Mouse (Mus musculus) forebrain, embryonic 13.5 days (tissue): ENCODE data around the gene Coq4. TPM values are rescaled to one million over a fixed set of nuclear protein-coding genes. Genes with fewer than 3 reads are reported as not detected.
"Not testable (repeated sequence)": the region's sequence is repeated elsewhere in the genome, so short reads cannot be mapped to it uniquely, and the experiment has no call there.

ENCODE experiments used
- ATAC-seq: fragments of 200-750 bp; cut with Nextera tagmentation; 2 replicates; pipeline ENCODE4 v1.8.0; 2017
- H3K27ac ChIP-seq: fragments of 300-500 bp; sonication (generic); 2 replicates; pipeline ENCODE4 v1.5.1; 2015; ENCODE audit warnings: inconsistent platforms, mild to moderate bottlenecking, moderate library complexity
- H3K27me3 ChIP-seq: fragments of 300-500 bp; sonication (generic); 2 replicates; pipeline ENCODE4 v1.6.1; 2015; ENCODE audit warnings: mild to moderate bottlenecking, inconsistent platforms
- H3K36me3 ChIP-seq: fragments of 300-500 bp; sonication (generic); 2 replicates; pipeline ENCODE4 v1.6.1; 2015; ENCODE audit warnings: mild to moderate bottlenecking, inconsistent platforms; ENCODE audit not compliant: poor library complexity, severe bottlenecking
- H3K4me1 ChIP-seq: fragments of 300-500 bp; sonication (generic); 2 replicates; pipeline ENCODE4 v1.6.1; 2015; ENCODE audit warnings: inconsistent platforms
- H3K4me2 ChIP-seq: fragments of 300-500 bp; sonication (generic); 2 replicates; pipeline ENCODE4 v1.6.1; 2015; ENCODE audit warnings: inconsistent platforms, mild to moderate bottlenecking, moderate library complexity
- H3K4me3 ChIP-seq: fragments of 300-500 bp; sonication (generic); 2 replicates; pipeline ENCODE4 v1.5.1; 2015; ENCODE audit warnings: mild to moderate bottlenecking, inconsistent platforms
- H3K9ac ChIP-seq: fragments of 300-500 bp; sonication (generic); 2 replicates; pipeline ENCODE4 v1.6.1; 2015; ENCODE audit warnings: mild to moderate bottlenecking, inconsistent platforms
- H3K9me3 ChIP-seq: fragments of 300-500 bp; sonication (generic); replicated peaks from 2 replicates; pipeline ENCODE4 v1.6.1; 2016; ENCODE audit warnings: inconsistent platforms
- whole genome bisulfite sequencing: fragments of 180-500 bp; shearing (Covaris S2); methylation state at CpG from one replicate; pipeline ENCODE4 v1.1.7; 2015; 5-methylcytosine and 5-hydroxymethylcytosine counted together
- polyA plus RNA-seq: library from polyadenylated mRNA; unstranded; fragments of >200 nt; fragmentation: Nextera tagmentation; extraction: Ambion mirVana; gene quantifications from 2 replicates; pipeline ENCODE4 v1.2.1, GENCODE M21; 2015

Gene Coq4
- polyA plus RNA-seq, 1 experiment from 2014 or later = 30.4 TPM

GRCm38 (mm10) chr2:29767976-29768709 lies 19.1 kb upstream of the Coq4 start:
- WGBS = 77% methylated on average over 11 of the region's 11 CpGs
- ATAC-seq = no peak
- Histone ChIP-seq H3K27me3 (no peaks in the 10 kb centered on the region), H3K9me3 (no peaks in the 10 kb centered on the region), H3K9ac (no peak overlapping the region), H3K4me1 (no peaks in the 10 kb centered on the region), H3K36me3 (peaks cover 3% of the 10 kb centered on the region; the same call in 1 of the 2 replicates), H3K4me2 (no peak overlapping the region), H3K27ac (no peak overlapping the region), H3K4me3 (no peak overlapping the region)

- Histone ChIP-seq H3K9ac (no peak overlapping the region), H3K4me3 (no peak overlapping the region), H3K27me3 (no peaks in the 10 kb centered on the region), H3K4me1 (no peaks in the 10 kb centered on the region), H3K4me2 (no peak overlapping the region), H3K27ac (no peak overlapping the region), H3K9me3 (no peaks in the 10 kb centered on the region), H3K36me3 (peaks cover 6% of the 10 kb centered on the region)
- WGBS = 68% methylated on average over 9 of the region's 9 CpGs
- ATAC-seq = no peak
Observed at GRCm38 (mm10) chr2:29768901-29769300, 18.4 kb upstream of the Coq4 start.

- Histone ChIP-seq H3K27me3 (no peaks in the 10 kb centered on the region), H3K9ac (no peak overlapping the region), H3K9me3 (no peaks in the 10 kb centered on the region), H3K27ac (no peak overlapping the region), H3K4me2 (no peak overlapping the region), H3K4me1 (no peaks in the 10 kb centered on the region), H3K4me3 (no peak overlapping the region), H3K36me3 (peaks cover 15% of the 10 kb centered on the region)
- ATAC-seq = no peak
Observed at GRCm38 (mm10) chr2:29770162-29770561, 17.1 kb upstream of the Coq4 start.

GRCm38 (mm10) chr2:29771611-29772461 lies 15.5 kb upstream of the Coq4 start:
- Histone ChIP-seq H3K27ac (no peak overlapping the region), H3K36me3 (peaks cover 28% of the 10 kb centered on the region), H3K4me2 (no peak overlapping the region), H3K27me3 (no peaks in the 10 kb centered on the region), H3K9me3 (no peaks in the 10 kb centered on the region), H3K4me3 (no peak overlapping the region), H3K4me1 (no peaks in the 10 kb centered on the region), H3K9ac (no peak overlapping the region)
- no peak for ATAC-seq
- 89% methylated on average over 8 of the region's 8 CpGs for WGBS

GRCm38 (mm10) chr2:29773323-29773722 lies 14.0 kb upstream of the Coq4 start:
- no peak for ATAC-seq
- Histone ChIP-seq H3K4me3 (no peak overlapping the region), H3K9ac (no peak overlapping the region), H3K27ac (no peak overlapping the region), H3K9me3 (no peaks in the 10 kb centered on the region), H3K4me2 (no peak overlapping the region), H3K4me1 (no peaks in the 10 kb centered on the region), H3K36me3 (peaks cover 43% of the 10 kb centered on the region), H3K27me3 (no peaks in the 10 kb centered on the region)
- WGBS = 95% methylated on average over 4 of the region's 4 CpGs

GRCm38 (mm10) chr2:29781256-29781655 lies 6.0 kb upstream of the Coq4 start:
- H3K4me1 ChIP-seq, H3K9ac ChIP-seq, H3K4me2 ChIP-seq, H3K9me3 ChIP-seq, H3K27ac ChIP-seq, H3K27me3 ChIP-seq, ATAC-seq, H3K4me3 ChIP-seq: not testable (repeated sequence)
- peaks cover 97% of the 10 kb centered on the region for H3K36me3 ChIP-seq
- WGBS = 98% methylated on average over 2 of the region's 2 CpGs

GRCm38 (mm10) chr2:29784290-29784689 lies 3.0 kb upstream of the Coq4 start:
- peaks cover 68% of the 10 kb centered on the region for H3K36me3 ChIP-seq
- H3K27ac ChIP-seq = no peak overlapping the region
- H3K9ac ChIP-seq = no peak overlapping the region
- no peak overlapping the region for H3K4me2 ChIP-seq
- WGBS = 68% methylated on average over 4 of the region's 4 CpGs
- H3K4me3 ChIP-seq = no peak overlapping the region
- H3K27me3 ChIP-seq = no peaks in the 10 kb centered on the region
- peaks cover 20% of the 10 kb centered on the region for H3K4me1 ChIP-seq
- ATAC-seq = no peak
- no peaks in the 10 kb centered on the region for H3K9me3 ChIP-seq

GRCm38 (mm10) chr2:29787937-29788681 lies 816 bp downstream of the Coq4 start, which contains the start of gene Trub2:
Gene Trub2 (minus strand): TSS chr2:29788502.
- peak within 1 kb of the TSS; percentile 81 for H3K4me3 ChIP-seq
- peak within 1 kb of the TSS; percentile 89 for H3K4me2 ChIP-seq
- under 1% methylated on average over 45 of the region's 45 CpGs for WGBS
- ATAC-seq = peak; percentile 87
- peak within 1 kb of the TSS; percentile 80 for H3K9ac ChIP-seq
- no peaks in the 10 kb centered on the region for H3K27me3 ChIP-seq
- H3K36me3 ChIP-seq = peaks cover 63% of the 10 kb centered on the region
- H3K9me3 ChIP-seq = no peaks in the 10 kb centered on the region
- H3K27ac ChIP-seq = peak within 1 kb of the TSS; percentile 59
- H3K4me1 ChIP-seq = peaks cover 21% of the 10 kb centered on the region

GRCm38 (mm10) chr2:29792772-29793487 lies 5.6 kb downstream of the Coq4 start:
- WGBS = 98% methylated on average over 2 of the region's 2 CpGs
- Histone ChIP-seq H3K4me2 (no peak overlapping the region), H3K9me3 (no peaks in the 10 kb centered on the region), H3K27ac (no peak overlapping the region), H3K9ac (no peak overlapping the region), H3K36me3 (peaks cover 61% of the 10 kb centered on the region), H3K4me1 (peaks cover 11% of the 10 kb centered on the region), H3K4me3 (no peak overlapping the region), H3K27me3 (no peaks in the 10 kb centered on the region)
- ATAC-seq = no peak

- Histone ChIP-seq H3K4me3 (peak within 1 kb of the TSS; percentile 79), H3K27ac (peak within 1 kb of the TSS; percentile 90), H3K4me2 (peak within 1 kb of the TSS; percentile 88), H3K9me3 (no peaks in the 10 kb centered on the region), H3K4me1 (peaks cover 18% of the 10 kb centered on the region), H3K9ac (peak within 1 kb of the TSS; percentile 95), H3K36me3 (peaks cover 36% of the 10 kb centered on the region), H3K27me3 (0 out of 2 replicates have a peak, but pooled peaks cover 4% of the 10 kb centered on the region)
- ATAC-seq = peak; percentile 98
- WGBS = 8% methylated on average over 20 of the region's 28 CpGs
Observed at GRCm38 (mm10) chr2:29802075-29802826, 15.0 kb downstream of the Coq4 start, which contains the start of gene Slc27a4. Gene Slc27a4 (plus strand): TSS chr2:29802634.

- H3K4me1 ChIP-seq = peaks cover 18% of the 10 kb centered on the region
- H3K27ac ChIP-seq = peak overlapping the region; percentile 90
- 0% methylated on average over 32 of the region's 39 CpGs for WGBS
- H3K27me3 ChIP-seq = 0 out of 2 replicates have a peak, but pooled peaks cover 4% of the 10 kb centered on the region
- ATAC-seq = no peak
- peak overlapping the region; percentile 88 for H3K4me2 ChIP-seq
- H3K36me3 ChIP-seq = peaks cover 39% of the 10 kb centered on the region
- peak overlapping the region; percentile 95 for H3K9ac ChIP-seq
- no peaks in the 10 kb centered on the region for H3K9me3 ChIP-seq
- H3K4me3 ChIP-seq = peak overlapping the region; percentile 79
Observed at GRCm38 (mm10) chr2:29802827-29803201, 15.5 kb downstream of the Coq4 start.
